Mouse (Mus musculus): ENCODE measurements around the gene Cox8b. TPM values are rescaled to one million over a fixed set of nuclear protein-coding genes. Genes with fewer than 3 reads are reported as not detected.

The Cox8b gene
- total and polyA plus RNA-seq, 2 experiments from 2014 or later = not detected

DNA sequence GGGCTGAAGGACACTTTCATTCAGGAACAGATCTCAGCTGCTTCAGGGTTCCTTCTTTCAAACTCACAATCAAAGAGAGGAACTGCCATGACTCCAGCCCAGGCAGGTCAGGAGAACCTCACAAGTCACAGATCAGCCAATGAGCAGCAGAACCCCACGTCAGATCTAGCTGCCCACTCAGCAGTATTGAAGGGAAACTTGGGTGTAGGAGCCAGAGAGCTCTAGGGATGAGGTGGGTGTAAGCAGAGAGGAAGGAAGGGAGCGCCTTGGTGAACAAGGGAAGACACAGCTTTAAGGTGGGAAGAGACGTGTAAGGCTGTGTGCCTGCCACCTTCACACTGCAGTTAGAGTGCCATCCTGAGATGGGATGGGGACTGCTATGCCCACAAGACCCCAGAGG is 12.0 kb upstream of the Cox8b start:
- no peaks in the 10 kb centered on the region for H3K36me3 ChIP-seq (ENCODE audit: insufficient read depth, low read length)
- no peak overlapping the region for H3K4me2 ChIP-seq (ENCODE audit: low read depth, low read length, poor library complexity, severe bottlenecking)
- H3K4me1 ChIP-seq (ENCODE audit: insufficient read depth, low read length) = no peaks in the 10 kb centered on the region
- H3K4me3 ChIP-seq (ENCODE audit: low read depth, low read length) = no peak overlapping the region
- no peaks in the 10 kb centered on the region for H3K9me3 ChIP-seq (ENCODE audit: low read length)
- no peak for DNase-seq (ENCODE audit: low spot score)
- no peak for ATAC-seq (ENCODE audit: low FRiP score)
- no peak for TF ChIP-seq CTCF (IDR thresholded peaks at IDR 0.05)
- 77% methylated on average over 3 of the region's 3 CpGs for WGBS
- H3K9ac ChIP-seq (replicated peaks; ENCODE audit: low read length, poor library complexity, severe bottlenecking) = no peak overlapping the region
- no peaks in the 10 kb centered on the region for H3K27me3 ChIP-seq (ENCODE audit: insufficient read depth, low read length)
- H3K27ac ChIP-seq (ENCODE audit: low read depth, low read length) = no peak overlapping the region

DNA sequence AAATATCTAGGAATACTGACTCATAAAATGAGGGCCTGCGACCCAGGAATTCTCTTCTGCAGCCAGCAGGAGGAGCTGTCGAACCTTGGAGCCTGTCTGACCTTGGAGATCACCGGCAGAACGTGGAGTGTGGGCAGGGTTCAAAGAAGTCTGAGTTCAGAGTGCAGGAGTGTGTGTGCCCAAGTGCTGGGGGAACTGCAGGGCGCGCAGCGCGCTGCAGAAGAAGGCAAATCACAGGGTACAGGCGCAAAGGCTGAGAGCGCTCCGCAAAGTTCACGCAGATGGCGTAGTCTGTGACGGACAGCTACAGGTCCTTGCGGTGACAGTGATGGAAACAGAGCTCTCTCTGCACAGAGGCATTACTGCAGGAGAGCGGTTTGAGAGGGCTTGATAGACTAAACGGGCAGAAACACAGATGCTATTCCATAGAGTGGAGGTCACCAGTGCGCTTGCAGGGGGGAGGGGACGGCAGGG is 8.4 kb upstream of the Cox8b start:
- DNase-seq (ENCODE audit: low spot score) (peak; percentile 76), ATAC-seq (ENCODE audit: low FRiP score) (peak; percentile 49; the same call in 1 of the 2 replicates)
- Histone ChIP-seq H3K4me2 (ENCODE audit: low read depth, low read length, poor library complexity, severe bottlenecking) (peak overlapping the region; percentile 81), H3K4me1 (ENCODE audit: insufficient read depth, low read length) (no peaks in the 10 kb centered on the region), H3K27ac (ENCODE audit: low read depth, low read length) (no peak overlapping the region), H3K9me3 (ENCODE audit: low read length) (no peaks in the 10 kb centered on the region), H3K4me3 (ENCODE audit: low read depth, low read length) (peak overlapping the region; percentile 32), H3K36me3 (ENCODE audit: insufficient read depth, low read length) (no peaks in the 10 kb centered on the region), H3K27me3 (ENCODE audit: insufficient read depth, low read length) (no peaks in the 10 kb centered on the region), H3K9ac (replicated peaks; ENCODE audit: low read length, poor library complexity, severe bottlenecking) (peak overlapping the region; percentile 33; the same call in 1 of the 2 replicates)
- 2% methylated on average over 19 of the region's 19 CpGs for WGBS
- TF ChIP-seq CTCF (IDR thresholded peaks at IDR 0.05) = peak; percentile 89

DNA sequence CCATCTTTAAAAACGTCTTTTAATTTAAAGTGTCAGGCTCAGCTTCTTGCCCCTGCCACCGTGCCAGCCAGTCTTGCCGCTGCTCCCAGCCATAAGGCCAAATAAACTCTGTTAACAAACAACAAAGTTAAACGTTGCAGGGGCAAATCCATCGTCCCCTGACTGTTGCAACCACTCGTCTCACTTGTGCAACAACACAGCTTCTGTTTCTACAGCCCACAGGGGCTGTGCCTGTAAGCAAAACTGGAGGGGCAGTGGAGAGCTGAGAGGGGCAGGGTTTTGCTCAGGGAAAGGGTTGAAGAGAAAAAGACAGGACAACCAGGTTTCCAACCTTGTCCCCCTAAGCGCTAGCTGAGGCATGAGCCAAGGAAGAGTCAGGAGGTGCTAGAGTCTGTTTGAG is 7.9 kb upstream of the Cox8b start:
- H3K27me3 ChIP-seq (ENCODE audit: insufficient read depth, low read length) = no peaks in the 10 kb centered on the region
- DNase-seq (ENCODE audit: low spot score) (no peak), ATAC-seq (ENCODE audit: low FRiP score) (no peak)
- H3K4me2 ChIP-seq (ENCODE audit: low read depth, low read length, poor library complexity, severe bottlenecking) = no peak overlapping the region
- H3K27ac ChIP-seq (ENCODE audit: low read depth, low read length) = no peak overlapping the region
- no peak overlapping the region for H3K4me3 ChIP-seq (ENCODE audit: low read depth, low read length)
- WGBS = 53% methylated on average over 7 of the region's 7 CpGs
- TF ChIP-seq CTCF (IDR thresholded peaks at IDR 0.05) = no peak
- H3K4me1 ChIP-seq (ENCODE audit: insufficient read depth, low read length) = no peaks in the 10 kb centered on the region
- no peaks in the 10 kb centered on the region for H3K9me3 ChIP-seq (ENCODE audit: low read length)
- H3K36me3 ChIP-seq (ENCODE audit: insufficient read depth, low read length) = no peaks in the 10 kb centered on the region
- no peak overlapping the region for H3K9ac ChIP-seq (replicated peaks; ENCODE audit: low read length, poor library complexity, severe bottlenecking)

DNA sequence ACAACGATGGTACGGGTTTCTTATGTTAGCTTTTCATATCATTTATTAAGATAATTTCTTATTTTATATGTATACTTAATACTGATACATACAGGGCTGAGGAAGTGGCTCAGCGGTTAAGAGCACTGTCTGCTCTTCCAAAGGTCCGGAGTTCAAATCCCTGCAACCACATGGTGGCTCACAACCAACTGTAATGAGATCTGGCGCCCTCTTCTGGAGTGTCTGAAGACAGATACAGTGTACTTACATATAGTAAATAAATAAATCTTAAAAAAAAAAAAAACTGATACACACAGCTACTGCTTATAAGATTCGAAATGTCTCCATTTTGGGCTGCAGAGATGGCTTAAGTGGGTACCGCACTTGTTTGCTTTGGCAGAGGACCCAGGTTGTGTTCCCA is 7.5 kb upstream of the Cox8b start:
- no peak for ATAC-seq (ENCODE audit: low FRiP score)
- WGBS = 84% methylated on average over 7 of the region's 7 CpGs
- peak; percentile 40 for TF ChIP-seq CTCF (IDR thresholded peaks at IDR 0.05)
- Histone ChIP-seq H3K9ac (replicated peaks; ENCODE audit: low read length, poor library complexity, severe bottlenecking) (no peak overlapping the region), H3K4me3 (ENCODE audit: low read depth, low read length) (no peak overlapping the region), H3K36me3 (ENCODE audit: insufficient read depth, low read length) (no peaks in the 10 kb centered on the region), H3K4me2 (ENCODE audit: low read depth, low read length, poor library complexity, severe bottlenecking) (no peak overlapping the region), H3K4me1 (ENCODE audit: insufficient read depth, low read length) (no peaks in the 10 kb centered on the region), H3K27me3 (ENCODE audit: insufficient read depth, low read length) (no peaks in the 10 kb centered on the region), H3K27ac (ENCODE audit: low read depth, low read length) (no peak overlapping the region), H3K9me3 (ENCODE audit: low read length) (no peaks in the 10 kb centered on the region)
- DNase-seq (ENCODE audit: low spot score) = no peak

GRCm38 (mm10) chr7:140907131-140907530 is 6.9 kb upstream of the Cox8b start:
- H3K27ac ChIP-seq (ENCODE audit: low read depth, low read length) = no peak overlapping the region
- H3K9me3 ChIP-seq (ENCODE audit: low read length) = no peaks in the 10 kb centered on the region
- H3K4me2 ChIP-seq (ENCODE audit: low read depth, low read length, poor library complexity, severe bottlenecking) = no peak overlapping the region
- no peak for TF ChIP-seq CTCF (IDR thresholded peaks at IDR 0.05)
- no peaks in the 10 kb centered on the region for H3K36me3 ChIP-seq (ENCODE audit: insufficient read depth, low read length)
- H3K27me3 ChIP-seq (ENCODE audit: insufficient read depth, low read length) = no peaks in the 10 kb centered on the region
- H3K4me3 ChIP-seq (ENCODE audit: low read depth, low read length) = no peak overlapping the region
- no peaks in the 10 kb centered on the region for H3K4me1 ChIP-seq (ENCODE audit: insufficient read depth, low read length)
- no peak for ATAC-seq (ENCODE audit: low FRiP score)
- H3K9ac ChIP-seq (replicated peaks; ENCODE audit: low read length, poor library complexity, severe bottlenecking) = no peak overlapping the region
- DNase-seq (ENCODE audit: low spot score) = no peak
- 86% methylated on average over 13 of the region's 13 CpGs for WGBS

DNA sequence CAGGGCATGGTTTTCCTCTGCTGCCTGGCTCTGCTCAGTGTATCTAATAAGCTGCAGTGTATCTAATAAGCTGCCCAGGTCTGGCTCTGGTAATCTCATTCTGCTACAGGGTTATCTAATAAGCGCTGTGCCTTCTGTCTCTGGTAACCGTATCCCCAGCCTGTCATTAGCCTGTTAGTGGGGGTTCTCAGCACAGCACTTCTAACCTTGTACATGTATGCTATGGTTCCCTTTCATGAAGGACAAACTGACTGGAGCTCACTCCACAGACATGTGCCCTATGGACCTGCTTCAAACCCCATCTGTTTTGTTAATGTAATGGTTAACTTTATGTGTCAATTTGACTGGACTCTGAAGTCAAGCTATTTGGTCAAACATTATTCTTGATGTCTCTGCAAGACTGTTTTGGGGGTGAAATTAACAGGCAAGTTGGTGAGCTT is 5.4 kb upstream of the Cox8b start:
- no peak for DNase-seq (ENCODE audit: low spot score)
- Histone ChIP-seq H3K36me3 (ENCODE audit: insufficient read depth, low read length) (no peaks in the 10 kb centered on the region), H3K9me3 (ENCODE audit: low read length) (no peaks in the 10 kb centered on the region), H3K4me2 (ENCODE audit: low read depth, low read length, poor library complexity, severe bottlenecking) (no peak overlapping the region), H3K9ac (replicated peaks; ENCODE audit: low read length, poor library complexity, severe bottlenecking) (no peak overlapping the region), H3K27ac (ENCODE audit: low read depth, low read length) (no peak overlapping the region), H3K4me1 (ENCODE audit: insufficient read depth, low read length) (no peaks in the 10 kb centered on the region), H3K4me3 (ENCODE audit: low read depth, low read length) (no peak overlapping the region), H3K27me3 (ENCODE audit: insufficient read depth, low read length) (no peaks in the 10 kb centered on the region)
- 89% methylated on average over 2 of the region's 2 CpGs for WGBS
- TF ChIP-seq CTCF (IDR thresholded peaks at IDR 0.05) = no peak
- ATAC-seq (ENCODE audit: low FRiP score) = no peak
